Mouse (Mus musculus) layer of hippocampus, postnatal 36 days (tissue): ENCODE measurements at regions not wholly inside any gene's neighbourhood (a gene's known extent, or its start where the extent isn't known, plus 50 kb on each side); places are given as distances from the start of the nearest gene placed in this dataset.

Experiments
- DNase-seq, 2 experiments: peaks; one replicate each; pipeline ENCODE4 v3.0.0; 2022

DNA sequence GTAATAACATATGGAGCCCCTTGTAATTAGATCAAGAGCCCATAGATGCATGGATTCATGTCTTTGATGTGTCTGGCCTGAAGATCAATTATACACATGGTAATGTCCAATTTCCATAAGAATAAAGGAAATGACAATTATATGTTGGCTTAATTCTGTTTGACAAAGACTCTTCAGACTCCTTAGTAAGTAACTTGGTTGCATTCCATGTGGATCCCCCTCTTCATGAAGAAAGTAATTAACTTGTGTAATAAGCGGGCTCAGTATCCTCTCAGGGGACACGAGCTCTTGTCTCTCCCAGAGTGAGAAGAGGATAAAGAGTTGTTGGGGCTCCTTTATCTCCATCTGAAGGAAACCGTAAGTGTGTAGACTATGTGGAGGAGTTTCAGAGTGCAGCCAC, 284.3 kb downstream of the Efnb2 start:
- DNase-seq = no peak

DNA sequence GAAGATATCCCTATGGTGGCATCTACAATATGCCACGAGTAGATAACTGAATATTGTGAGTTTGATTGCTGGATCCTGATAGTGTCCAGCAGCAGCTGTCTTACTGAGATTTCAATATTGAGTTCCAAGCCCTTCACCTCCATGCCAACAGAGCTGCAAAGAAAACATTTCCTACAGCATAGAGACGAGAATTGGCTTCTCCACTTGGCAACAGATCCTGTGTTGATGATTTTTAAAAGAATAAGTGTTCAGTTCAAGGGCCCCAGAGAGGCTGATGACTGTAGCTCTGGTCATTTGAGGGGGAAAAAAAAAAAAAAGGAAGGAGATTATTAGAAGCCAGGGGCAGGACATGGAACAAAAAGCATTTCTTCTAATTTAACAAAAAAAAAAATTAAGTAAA, 284.7 kb downstream of the Efnb2 start:
- DNase-seq = no peak

DNA sequence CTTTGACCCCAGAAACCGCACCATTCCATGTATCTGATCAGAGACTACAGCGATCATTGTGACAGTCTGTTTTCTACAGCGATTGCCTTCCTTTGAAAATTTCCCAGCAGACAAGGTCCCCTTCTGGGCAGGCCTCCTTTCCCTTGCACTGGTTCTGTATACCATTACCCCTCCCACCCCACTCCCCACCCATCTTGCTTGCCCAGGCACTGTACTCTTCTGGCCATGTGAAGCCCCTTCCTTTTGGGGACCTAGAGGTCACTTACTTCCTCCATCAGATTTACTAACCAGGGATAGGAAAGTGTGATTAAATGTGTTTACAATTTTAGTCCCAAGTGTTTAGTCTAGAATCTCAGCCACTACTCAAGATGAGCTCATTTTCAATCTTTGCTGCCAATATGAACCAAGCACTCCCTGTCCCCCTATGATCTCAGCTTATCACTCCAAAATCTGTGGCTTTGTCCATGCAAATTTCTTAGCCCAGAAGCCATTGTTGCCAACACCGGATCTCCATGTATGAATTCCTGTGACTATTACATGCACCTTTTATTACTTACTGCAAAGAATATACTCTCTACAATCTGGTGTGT, 293.7 kb downstream of the Efnb2 start:
- DNase-seq = no peak

DNA sequence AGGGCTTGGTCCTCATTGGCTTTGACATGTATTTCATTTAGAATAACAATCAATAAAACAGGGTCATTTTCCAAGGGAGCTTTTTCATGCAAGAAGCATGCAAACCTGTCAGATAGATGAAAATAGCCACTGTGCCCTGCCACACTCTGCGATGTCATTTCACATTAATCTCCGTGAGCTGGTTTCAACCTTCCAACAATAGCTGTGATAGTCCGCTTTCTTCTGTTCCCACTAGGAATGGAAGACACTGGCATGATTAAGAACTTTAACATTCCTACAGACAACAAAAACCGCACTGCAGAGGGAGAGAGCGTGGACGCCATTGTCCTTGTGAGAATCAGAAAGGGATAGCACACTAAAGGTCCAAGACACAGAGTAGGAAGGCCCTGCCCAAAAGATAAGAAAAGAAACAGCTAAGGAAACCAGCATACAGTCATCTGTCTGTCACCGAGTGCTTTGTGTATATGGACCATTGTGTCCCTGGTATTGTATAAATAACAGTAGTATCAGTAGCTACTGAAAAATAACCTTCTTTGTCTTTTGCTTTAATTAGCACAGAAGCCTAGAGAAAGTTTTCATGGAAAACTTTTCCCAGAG, 299.0 kb downstream of the Efnb2 start:
- DNase-seq = no peak

DNA sequence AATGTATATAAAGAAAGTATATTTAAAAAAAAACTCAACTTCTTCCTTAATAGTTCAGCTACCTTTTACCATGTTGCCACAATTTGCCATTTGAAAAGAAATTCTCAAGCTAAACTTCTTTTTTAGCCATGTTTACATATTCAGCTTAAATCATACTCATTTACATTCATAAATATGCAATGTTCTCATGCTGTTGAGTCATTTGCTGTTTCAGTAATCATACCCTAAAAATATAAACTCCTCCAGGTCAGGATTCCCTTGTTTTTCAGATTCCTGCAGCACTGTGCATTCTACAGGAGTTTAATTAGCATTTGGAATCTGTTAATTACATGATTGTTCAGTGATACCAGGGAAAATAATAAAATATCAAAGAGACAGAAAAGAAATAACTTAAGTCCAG, 300.5 kb downstream of the Efnb2 start:
- DNase-seq = no peak

DNA sequence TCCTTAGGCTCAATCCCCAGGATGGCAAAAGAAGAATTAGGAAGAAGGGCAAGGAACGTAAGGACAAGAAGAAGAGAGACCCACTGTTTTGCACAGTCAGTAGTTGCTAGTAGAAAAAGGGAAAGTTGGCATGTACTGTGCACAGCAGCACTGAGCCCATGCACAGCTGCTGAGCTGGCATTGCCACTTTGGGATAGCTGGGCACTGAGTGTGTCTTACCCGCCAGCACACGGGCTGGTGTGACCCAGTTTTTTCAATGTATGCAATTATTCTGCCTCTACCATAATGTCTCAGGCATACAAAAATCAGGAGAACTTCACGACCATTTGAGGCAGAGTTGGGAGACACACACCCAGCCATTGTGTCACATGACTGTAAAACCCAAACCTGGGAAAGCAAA, 306.1 kb downstream of the Efnb2 start:
- DNase-seq = no peak

DNA sequence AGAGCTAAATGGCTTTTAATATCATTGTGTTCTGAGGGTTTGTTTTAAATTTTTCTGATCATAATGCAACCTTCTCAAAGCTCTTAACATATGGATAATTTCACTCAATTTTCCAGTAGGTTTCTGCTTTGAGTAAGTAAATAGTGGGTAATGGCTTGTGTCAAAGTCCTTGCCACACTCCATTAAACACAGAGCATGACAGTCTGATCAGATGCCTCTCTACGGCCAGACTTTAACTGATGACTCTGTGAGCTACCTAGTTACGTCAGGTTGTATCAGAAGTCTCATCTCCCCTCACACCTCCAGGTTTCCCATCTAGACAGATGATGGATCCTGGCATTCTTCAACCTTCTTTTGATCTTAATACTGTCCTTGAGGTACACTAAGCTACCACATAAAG, 316.4 kb downstream of the Efnb2 start:
- DNase-seq = no peak

DNA sequence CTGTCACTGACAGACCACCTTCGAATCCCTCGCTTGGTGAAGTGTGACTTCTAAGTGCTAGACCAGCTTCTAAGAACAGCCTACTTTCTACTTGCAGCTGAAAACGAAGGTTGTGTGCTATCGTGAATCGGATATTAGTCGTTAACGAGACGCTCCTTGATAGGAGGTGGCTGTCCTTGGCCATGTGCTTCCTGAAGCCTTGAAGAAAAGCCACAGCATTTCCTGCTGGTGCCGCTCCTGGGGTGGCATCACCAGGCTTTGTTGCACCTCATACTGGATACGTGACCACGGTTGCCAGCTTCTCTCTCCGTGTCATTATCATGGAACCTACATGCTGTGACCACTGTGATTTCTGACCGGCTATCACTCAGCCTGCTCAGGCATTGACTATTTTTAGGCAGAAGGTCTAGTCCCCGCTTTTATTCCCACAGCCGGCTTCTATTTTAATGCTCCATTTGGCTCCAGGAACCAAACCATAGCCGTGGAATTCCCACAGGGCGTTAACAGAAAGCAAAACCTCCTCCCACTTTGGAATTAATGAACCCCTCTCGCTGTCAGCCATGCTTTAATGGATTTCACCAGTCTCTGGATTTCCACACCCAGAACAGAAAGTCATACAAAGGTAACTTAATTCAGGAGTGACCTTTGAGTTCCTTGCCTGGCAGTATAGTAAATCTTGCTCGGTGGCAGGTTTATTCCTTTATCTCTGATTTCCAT, 325.6 kb downstream of the Efnb2 start:
- DNase-seq = no peak

DNA sequence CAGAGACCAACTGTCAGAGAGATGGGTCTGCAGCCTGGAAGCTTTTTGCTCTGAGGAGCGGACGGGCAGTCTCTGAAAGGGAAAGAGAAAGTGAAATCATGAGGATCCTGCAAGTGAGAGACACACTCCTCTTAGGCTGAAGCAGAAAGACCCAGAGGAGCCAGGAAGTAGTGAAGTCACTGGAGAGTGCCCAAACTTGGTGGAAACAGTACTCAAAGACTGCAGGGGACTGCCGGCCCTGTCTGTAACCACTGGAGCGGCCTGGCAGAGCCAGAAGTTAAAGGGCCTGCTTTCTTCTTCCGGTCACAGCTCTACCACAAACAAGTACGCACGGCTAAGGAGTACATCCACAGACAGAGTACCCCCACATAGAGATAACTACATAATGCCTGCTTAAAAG, 326.5 kb downstream of the Efnb2 start:
- DNase-seq = no peak

DNA sequence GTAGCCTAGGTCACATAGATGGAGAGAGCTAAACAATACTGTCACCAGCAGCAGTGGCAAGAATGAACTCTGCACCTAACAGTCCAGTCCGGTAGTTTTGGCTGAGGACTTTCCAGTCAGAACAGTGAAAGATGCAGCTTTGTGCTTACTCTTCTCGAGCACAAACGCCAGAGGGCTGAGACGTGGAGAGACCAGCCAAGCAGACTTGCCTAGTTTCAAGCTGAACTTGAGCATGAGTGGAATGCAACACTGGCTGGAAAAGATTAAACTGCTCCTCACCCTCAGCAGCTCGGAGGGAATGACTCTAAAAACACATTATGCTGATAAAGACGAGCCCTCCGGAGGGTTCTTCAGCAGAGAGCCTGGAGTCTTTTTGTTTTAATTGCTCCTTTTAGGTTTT, 329.8 kb downstream of the Efnb2 start:
- no peak for DNase-seq

DNA sequence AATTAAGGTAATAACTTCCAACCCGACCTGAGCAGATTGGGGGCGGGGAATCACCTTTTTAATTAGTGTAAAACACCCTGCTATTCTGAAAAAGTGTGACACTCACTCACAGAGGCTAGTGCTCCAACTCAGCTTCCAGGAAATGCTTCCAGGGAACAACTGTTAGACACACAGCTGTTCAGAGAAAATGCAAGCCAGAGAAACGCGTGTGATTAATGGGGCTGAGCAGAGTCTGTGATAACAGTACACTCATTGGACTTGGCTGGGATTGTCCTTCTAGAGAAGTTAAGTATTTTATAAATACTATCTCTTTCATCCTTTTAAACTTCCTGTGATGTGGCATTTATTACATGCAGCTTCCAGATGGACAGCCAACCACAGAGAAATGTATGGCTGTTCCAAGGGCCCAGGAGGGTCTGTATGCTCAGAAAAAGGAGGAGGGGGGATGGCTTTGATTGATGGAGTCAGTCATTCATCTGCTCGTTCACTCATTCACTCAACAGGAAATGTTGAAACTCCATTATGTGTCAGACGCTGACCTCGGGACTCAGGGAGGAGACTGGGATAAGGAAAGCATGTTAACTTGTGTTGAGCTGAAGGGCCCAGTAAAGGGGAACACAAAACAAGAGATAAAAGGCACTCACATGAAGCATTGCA, 332.9 kb downstream of the Efnb2 start:
- DNase-seq = no peak

DNA sequence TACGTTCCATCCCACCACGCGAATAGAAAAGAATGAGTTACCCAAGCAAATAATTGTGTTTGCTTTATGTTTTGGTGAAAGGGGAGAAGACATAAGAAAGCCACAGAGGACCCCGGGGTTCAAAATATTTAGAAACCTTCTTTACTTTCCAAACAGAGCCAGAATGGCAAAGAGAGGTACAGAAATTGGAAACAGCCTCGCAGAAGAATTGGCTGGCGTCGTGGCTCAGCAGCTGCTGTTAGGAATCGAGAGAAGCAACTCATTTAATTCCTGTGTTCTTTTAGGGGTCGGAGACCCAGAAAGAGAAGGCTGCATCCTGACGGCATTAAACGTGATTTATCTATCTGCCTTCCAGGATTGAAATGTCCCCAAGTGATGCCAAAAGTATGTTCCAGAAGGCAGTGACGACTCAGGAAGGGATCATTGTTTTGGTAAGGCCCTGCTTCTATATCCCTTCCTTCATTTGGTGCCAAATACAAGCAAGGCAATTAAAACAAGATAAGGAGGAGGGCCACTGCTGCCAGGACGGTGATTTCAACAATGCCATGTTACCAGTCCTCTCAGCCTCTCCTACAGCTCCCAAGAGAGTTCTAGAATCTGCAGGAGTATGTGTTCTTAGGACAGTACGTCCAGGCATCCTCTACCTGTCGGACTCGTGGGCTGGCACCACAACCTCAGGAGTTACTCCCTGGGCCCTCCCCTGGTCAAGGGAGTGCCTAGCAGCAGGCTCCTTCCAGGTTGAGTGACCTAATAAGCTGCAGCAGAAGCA, 334.8 kb downstream of the Efnb2 start:
- no peak for DNase-seq

DNA sequence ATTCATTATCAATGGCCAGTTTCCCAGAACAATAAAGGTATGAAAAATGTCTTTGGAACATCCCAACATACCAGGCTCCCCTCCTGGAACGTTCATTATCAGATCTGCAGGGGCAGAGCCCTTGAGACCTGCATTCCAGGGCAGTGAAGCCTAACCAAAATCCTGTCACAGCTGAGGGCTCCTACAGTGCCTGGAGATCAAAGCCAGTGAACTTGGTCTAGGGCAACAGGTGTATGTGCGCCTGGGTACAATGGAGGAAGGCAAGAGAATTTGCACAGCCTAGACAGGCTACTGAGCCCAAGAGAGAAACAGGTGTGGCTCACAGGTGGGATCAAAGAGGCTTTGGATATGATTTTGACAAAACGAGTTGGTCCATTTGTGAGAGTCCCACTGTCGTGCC, 335.6 kb downstream of the Efnb2 start:
- DNase-seq = no peak

DNA sequence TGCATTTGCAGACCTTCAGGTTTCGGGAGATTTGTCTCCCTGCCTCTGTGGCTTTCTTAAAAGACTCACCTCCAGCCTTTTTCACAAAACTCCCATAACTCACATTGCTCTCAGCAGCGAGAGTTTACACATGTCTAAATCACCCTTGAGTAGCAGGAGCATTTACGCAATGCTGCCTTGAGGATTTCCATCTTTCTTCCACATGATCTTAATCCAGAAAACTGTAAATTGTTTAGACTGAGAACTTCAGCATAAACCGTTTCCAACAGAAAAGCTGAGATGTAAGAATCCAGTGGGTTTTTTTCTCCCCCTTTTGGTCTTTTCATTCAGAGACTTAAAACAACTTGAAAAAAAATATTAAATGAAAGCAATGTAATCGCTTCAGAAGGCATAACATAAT, 336.5 kb downstream of the Efnb2 start:
- no peak for DNase-seq

DNA sequence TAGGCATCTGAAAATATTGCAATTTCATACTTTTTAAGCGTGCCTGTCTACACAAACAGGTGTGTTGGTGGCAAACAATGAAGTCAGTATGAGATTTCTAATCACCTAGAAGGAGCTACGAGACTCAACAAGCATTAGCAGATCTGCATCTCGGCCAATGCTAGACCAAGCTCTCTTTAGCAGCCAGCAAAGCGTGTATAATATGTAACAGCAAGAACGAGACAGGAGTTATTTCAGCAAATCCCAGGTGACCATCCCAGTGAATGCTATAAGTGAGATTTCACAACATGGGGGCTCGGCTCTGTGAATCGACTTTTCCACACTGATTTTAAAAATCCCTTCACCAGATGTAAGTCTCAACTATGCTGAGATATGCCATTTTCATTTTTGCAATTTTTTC, 352.8 kb downstream of the Efnb2 start:
- DNase-seq = no peak

DNA sequence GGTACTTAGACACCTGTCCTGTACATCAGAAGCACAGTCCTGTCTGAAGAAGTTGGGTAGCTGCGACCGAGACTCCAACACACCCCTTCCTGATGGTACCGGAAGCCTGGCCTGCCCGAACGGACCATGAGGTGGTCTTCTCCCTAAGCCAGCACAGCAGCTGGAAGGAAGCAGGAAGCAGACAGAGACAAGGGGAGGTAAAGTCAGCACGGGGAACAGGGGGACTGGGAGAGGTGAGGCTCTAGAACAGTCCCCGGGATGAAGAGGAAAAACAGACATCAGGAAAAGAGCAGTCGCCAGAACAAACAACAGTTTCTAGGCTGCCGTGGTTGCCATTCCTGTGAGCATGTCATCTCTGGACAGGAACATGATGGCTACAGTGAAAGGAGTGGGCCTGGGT, 353.6 kb downstream of the Efnb2 start:
- DNase-seq = no peak

DNA sequence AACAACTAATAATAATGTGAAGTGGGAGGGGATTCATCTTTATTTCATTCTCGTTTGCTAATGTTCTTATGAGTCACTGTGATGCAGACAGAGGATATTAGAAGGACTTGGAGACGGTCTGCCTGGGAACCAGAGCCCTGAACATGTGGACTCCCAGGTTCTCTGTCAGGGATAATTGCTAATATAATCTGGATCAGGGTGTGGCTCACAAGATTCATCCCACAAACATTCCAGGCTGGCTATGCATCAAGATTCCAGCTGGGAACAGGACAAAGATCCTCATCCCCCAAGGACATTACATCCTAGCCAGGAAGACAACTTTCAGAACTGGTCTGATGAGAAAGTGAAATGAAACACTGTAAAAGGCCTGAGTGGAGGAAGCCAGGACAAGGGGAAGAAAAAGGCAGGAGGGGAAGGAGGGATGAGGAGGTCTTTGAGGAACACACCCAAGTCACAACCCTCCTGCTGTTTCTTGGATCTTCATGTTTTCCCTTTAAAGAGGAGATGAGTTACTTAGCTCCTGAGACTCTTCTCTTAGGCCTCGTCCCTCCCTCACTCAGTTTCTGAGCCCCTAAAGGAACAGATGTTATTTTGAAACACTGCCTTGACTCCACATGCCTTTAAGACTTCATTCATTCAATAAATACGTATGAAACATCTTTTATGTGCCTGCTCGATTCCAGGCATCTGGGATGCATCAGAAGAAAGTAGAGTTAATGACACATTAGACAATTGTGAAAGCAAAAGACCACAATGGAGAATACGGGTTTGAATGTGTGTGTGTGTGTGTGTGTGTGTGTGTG, 360.9 kb downstream of the Efnb2 start:
- no peak for DNase-seq

DNA sequence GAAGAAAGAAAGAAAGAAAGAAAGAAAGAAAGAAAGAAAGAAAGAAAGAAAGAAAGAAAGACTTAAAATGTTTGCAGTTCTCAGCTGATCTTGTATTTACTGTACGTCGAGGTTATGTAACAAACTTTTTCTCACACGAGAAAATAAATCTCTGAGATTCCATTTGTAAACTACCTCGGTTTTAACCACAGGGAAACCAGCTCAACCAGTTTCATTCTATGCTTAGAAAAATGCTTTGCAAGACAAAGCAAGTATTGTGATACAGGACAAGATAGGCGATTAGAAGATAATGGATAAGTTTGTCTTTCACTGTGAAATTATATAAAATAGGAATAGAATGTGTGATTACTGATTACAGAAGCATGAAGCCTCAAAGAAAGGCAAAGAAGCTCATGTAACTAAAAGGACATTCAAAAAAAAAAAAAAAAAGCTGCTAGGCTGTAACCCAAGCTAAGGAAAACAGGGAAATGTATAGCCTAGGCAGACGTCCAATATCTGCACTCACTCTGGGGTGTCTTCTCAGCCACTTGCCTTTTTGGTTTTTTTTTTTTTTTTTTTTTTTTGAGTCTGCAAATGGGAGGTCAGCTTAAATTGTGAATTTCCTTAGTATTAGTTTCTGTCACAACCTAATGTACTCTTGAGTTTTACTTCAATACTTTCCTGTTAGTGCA, 368.3 kb downstream of the Efnb2 start:
- DNase-seq = no peak

DNA sequence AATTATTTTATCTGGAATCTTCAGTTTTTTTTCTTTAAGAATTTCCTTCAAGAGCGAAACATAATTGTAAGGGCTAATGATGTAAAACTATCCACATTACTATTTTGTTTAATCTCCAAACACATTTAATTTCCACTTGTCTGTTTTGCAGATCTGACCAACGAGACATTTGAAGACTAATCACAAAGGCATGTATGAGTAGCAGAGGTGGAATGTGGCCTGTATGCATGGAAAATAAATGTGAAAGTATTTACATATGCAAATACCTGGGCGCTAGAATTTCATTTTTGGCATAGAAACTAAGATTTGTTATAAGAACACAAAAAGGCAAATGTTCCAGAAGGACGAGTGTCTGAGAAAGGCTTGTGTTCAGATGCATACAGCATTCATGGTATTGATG, 375.2 kb downstream of the Efnb2 start:
- DNase-seq = no peak

DNA sequence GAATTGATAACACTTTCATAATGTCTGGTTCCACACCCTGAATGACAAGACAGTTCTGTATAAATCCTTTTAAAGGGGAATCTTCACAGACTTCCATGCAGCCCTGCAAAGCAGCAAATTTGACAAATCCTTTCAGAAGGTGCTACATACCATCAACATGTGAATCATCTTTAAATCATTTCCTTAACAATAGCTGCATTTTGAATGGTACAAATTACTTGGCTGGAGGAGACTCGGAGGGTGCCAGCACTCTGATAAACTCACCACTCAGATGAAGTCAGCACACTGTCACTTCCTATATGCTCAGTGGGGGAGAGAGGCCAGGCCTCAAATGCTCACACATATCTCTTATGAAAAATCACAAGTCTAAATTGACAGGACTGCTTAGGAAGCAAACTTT, 386.1 kb downstream of the Efnb2 start:
- DNase-seq = no peak

DNA sequence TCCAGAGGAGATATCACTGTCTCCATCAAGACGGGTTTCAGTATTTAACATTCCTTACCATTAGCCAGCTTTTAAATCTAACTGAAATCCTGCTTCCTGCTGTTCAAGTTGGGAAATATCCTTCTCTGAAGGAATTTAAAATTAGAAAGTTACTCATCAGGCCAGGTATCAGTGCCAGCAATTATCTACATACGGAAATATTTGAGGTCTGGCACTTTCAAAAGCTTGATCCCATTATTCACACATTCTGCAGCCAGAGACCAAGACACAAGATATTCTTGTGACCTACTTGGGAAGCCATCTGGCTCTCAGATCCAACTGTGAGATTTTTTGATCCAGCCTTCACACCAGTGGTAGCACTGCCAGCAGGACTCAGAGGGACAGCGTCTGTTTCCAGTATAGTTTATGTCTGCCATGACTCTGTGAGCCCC, 386.8 kb downstream of the Efnb2 start:
- no peak for DNase-seq

DNA sequence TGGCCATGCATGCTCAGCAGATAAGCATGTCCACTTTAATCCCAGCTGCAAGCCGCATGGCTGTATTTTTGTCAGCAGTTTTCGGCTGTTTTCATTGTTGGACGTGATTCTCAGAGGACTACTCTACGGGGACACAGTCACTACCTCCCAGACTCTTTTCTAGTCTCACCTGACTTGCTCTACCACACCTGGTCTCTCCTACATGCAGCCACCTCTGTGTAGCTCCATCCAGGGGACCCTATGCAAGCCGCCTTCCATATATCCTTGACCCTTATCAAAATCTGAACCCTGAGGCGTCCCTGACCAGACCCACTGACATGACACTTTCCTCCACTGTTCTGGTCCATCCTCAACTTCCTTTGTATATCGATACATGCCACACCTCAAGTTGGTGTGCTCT, 402.2 kb downstream of the Efnb2 start:
- no peak for DNase-seq
